Mouse (Mus musculus) midbrain, embryonic 16.5 days (tissue): Measurements from ENCODE around the gene Spcs1. TPM values are rescaled to one million over a fixed set of nuclear protein-coding genes. Genes with fewer than 3 reads are reported as not detected.

Experiments
- ATAC-seq: fragments of 200-750 bp; cut with Nextera tagmentation; 2 replicates; pipeline ENCODE4 v1.8.0; 2017; ENCODE audit warnings: moderate TSS enrichment
- H3K27ac ChIP-seq: fragments of 300-500 bp; sonication (generic); 2 replicates; pipeline ENCODE4 v1.5.1; 2014; ENCODE audit warnings: mild to moderate bottlenecking, low read length, mixed read lengths
- H3K27me3 ChIP-seq: fragments of 300-500 bp; sonication (generic); 2 replicates; pipeline ENCODE4 v1.6.1; 2014; ENCODE audit warnings: low read depth, low read length, mixed read lengths; ENCODE audit not compliant: control insufficient read depth, insufficient read depth
- H3K36me3 ChIP-seq: fragments of 300-500 bp; sonication (generic); 2 replicates; pipeline ENCODE4 v1.6.1; 2014; ENCODE audit warnings: mild to moderate bottlenecking, low read length, moderate library complexity, mixed read lengths; ENCODE audit not compliant: control insufficient read depth, insufficient read depth
- H3K4me1 ChIP-seq: fragments of 300-500 bp; sonication (generic); 2 replicates; pipeline ENCODE4 v1.6.1; 2014; ENCODE audit warnings: mild to moderate bottlenecking, low read length, mixed read lengths; ENCODE audit not compliant: control insufficient read depth, insufficient read depth
- H3K4me2 ChIP-seq: fragments of 300-500 bp; sonication (generic); 2 replicates; pipeline ENCODE4 v1.6.1; 2014; ENCODE audit warnings: mild to moderate bottlenecking, low read length, mixed read lengths
- H3K4me3 ChIP-seq: fragments of 300-500 bp; sonication (generic); 2 replicates; pipeline ENCODE4 v1.5.1; 2014; ENCODE audit warnings: low read depth, mild to moderate bottlenecking, low read length, moderate library complexity, mixed read lengths
- H3K9ac ChIP-seq: fragments of 300-500 bp; sonication (generic); 2 replicates; pipeline ENCODE4 v1.6.1; 2014; ENCODE audit warnings: low read depth, low read length, mixed read lengths
- H3K9me3 ChIP-seq: fragments of 300-500 bp; sonication (generic); replicated peaks from 2 replicates; pipeline ENCODE4 v1.6.1; 2014; ENCODE audit warnings: mild to moderate bottlenecking, low read length, mixed read lengths; ENCODE audit not compliant: control insufficient read depth, poor library complexity, severe bottlenecking
- WGBS: fragments of 180-500 bp; shearing (Covaris S2); extraction: QIAGEN DNeasy Blood & Tissue Kit; methylation state at CpG from one replicate; pipeline ENCODE4 v1.1.7; 2014; 5-methylcytosine and 5-hydroxymethylcytosine counted together
- polyA plus RNA-seq: library from polyadenylated mRNA; unstranded; fragments of >200 nt; fragmentation: Nextera tagmentation; extraction: Ambion mirVana; gene quantifications from 2 replicates; pipeline ENCODE4 v1.2.1, GENCODE M21; 2015

The Spcs1 gene
- polyA plus RNA-seq = 329 and 337 TPM in 2 replicates

DNA sequence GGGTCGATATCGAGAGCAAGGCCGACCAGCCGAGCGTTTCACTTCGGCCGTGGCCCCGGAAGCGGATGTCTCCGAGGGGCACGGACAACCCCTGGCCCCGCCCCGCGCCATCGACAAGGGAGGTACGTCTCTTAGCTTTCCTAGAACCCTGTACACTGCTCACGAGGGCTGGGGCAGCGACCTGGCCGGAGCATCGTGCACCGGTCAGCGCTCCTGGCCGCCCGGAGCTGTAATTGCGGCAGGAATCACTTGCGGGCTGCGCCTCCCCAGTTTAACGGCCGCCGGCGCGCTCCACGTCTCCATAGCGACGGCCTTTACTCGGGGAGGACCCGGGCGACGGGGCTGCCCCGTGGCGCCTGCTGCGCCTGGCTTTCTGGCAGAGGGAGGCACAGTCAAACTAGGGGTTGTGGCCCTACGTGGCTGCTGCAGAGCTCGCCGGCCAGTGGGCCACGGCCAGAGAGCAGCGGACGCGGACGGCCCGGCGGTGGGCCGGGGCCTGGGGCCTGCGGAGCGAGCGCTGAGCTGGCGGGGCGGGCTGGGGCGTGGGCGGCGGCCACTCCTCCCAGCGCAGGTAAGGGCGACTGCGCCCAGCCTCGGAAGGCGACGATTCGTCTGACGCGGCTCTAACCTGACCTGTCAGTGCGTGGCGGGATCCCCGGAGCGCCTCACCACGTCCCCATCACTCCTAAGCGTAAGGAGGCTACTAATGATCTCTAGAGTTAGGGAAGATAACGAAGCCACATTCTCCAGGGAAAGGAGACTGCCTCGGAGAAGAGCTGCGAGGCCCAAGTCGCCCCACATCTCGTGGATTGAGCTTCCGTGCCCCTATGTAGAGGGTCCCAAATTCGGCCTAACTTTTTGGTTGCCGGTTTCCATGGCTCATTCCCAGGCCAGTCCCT, at the start of gene Spcs1, which contains the start of gene Glt8d1:
TSS of gene Spcs1 (minus strand) at position 366 of the 899 bp plus-strand sequence.
TSS of gene Glt8d1 (plus strand) at position 94 of the 899 bp plus-strand sequence.
- Histone ChIP-seq H3K27ac (peak within 1 kb of the TSS; percentile 96), H3K9ac (peak within 1 kb of the TSS; percentile 96), H3K4me3 (peak within 1 kb of the TSS; percentile 93), H3K36me3 (no peaks in the 10 kb centered on the region; the same call in 1 of the 2 replicates), H3K4me2 (peak within 1 kb of the TSS; percentile 84), H3K9me3 (no peaks in the 10 kb centered on the region), H3K27me3 (no peaks in the 10 kb centered on the region), H3K4me1 (peaks cover 18% of the 10 kb centered on the region)
- under 1% methylated on average over 83 of the region's 84 CpGs for WGBS
- peak; percentile 96 for ATAC-seq

DNA sequence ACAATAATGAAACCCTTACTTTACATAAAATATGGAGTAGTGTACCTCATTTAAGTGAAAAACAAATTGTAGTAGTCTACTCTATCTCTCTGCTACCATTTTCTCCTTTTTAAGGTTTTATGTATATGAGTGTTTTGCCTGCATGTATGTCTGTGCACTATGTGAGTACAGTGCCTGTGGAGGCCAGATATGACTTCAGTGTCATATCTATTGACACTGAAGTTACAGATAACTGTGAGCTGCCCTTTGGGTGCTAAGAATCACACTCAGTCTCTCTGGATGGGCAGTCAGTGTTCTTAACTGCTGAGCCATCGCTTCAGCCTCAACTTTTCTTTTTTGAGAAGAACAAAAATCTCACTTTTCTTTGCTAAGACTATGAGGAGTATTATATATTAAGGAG, 44.3 kb upstream of the Spcs1 start:
- no peak for ATAC-seq
- H3K4me2 ChIP-seq = no peak overlapping the region
- H3K36me3 ChIP-seq = peaks cover 31% of the 10 kb centered on the region
- 100% methylated on average over 1 of the region's 1 CpGs for WGBS
- H3K4me1 ChIP-seq = no peaks in the 10 kb centered on the region
- no peak overlapping the region for H3K27ac ChIP-seq
- no peak overlapping the region for H3K9ac ChIP-seq
- H3K4me3 ChIP-seq = no peak overlapping the region
- H3K27me3 ChIP-seq = no peaks in the 10 kb centered on the region
- no peaks in the 10 kb centered on the region for H3K9me3 ChIP-seq

DNA sequence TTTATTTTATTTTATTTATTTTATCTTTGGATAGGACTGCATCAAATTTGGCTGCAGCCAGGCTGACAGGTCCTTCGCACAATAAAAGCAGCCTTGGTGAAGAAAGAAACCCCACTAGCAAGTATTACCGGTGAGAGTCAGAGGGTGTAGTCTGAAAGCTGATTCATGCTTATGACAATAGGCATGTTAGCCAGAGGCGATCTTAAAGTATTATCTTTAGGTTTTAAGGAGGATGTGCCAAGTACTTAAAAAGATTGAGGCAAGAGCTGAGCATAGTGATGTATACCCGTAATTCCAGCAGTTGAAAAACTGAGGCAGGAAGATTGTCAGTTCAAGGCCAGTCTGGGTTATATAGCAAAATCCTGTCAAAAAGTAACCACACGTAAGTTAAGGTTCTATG, 43.8 kb upstream of the Spcs1 start:
- H3K36me3 ChIP-seq = peaks cover 25% of the 10 kb centered on the region

DNA sequence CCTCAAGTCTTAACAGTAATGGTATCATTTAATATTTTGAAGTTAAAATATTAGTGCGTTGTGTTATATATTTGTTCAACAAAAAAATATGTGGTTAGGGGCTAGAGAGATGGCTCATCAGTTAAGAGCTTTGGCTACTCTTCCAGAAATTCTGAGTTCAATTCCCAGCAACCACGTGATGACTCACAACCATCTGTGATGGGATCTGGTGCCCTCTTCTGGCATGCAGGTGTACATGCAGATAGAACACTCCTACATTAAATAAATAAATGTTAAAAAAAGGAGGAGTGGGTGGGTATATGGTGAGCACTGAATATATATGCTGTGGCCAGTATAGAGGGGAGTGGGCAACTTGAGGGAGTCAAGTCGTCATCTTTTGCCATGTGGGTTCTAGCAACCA, 24.3 kb upstream of the Spcs1 start:
- Histone ChIP-seq H3K4me1 (peaks cover 6% of the 10 kb centered on the region; the same call in 1 of the 2 replicates), H3K27me3 (no peaks in the 10 kb centered on the region), H3K9me3 (no peaks in the 10 kb centered on the region), H3K4me2 (no peak overlapping the region), H3K36me3 (peaks cover 27% of the 10 kb centered on the region), H3K27ac (no peak overlapping the region), H3K4me3 (no peak overlapping the region), H3K9ac (no peak overlapping the region)
- no peak for ATAC-seq
- 77% methylated on average over 3 of the region's 3 CpGs for WGBS

More for the DNA sequence above, 43.8 kb upstream of the Spcs1 start:
- Histone ChIP-seq H3K4me3 (no peak overlapping the region), H3K9ac (no peak overlapping the region), H3K4me1 (no peaks in the 10 kb centered on the region), H3K27ac (no peak overlapping the region), H3K4me2 (no peak overlapping the region), H3K27me3 (no peaks in the 10 kb centered on the region), H3K9me3 (no peaks in the 10 kb centered on the region)
- 93% methylated on average over 5 of the region's 5 CpGs for WGBS
- ATAC-seq = no peak

DNA sequence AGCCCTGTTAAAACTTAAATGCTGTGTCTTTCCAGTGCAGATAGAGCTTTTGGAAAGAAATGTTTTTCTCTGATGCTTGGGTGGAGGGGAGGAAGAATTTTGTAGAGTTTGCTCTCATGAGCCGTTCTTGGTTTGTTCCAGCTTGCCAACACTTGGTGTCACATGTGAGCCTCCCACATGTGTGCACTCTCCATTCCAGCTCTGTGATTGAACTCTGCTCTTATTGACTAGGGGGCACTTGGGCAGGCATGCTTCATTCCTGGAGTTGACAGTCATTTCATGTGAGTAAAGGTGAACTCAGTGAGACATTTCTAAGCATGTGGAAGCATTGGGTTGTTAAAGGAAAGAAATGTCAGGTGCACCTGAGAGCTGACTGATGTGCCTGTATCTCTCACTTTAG, 21.1 kb upstream of the Spcs1 start:
- WGBS = 38% methylated on average over 1 of the region's 1 CpGs
- H3K27ac ChIP-seq = no peak overlapping the region
- peaks cover 18% of the 10 kb centered on the region for H3K36me3 ChIP-seq
- no peak overlapping the region for H3K9ac ChIP-seq
- ATAC-seq = no peak
- no peaks in the 10 kb centered on the region for H3K9me3 ChIP-seq
- no peaks in the 10 kb centered on the region for H3K27me3 ChIP-seq
- H3K4me1 ChIP-seq = peaks cover 23% of the 10 kb centered on the region
- H3K4me3 ChIP-seq = no peak overlapping the region
- no peak overlapping the region for H3K4me2 ChIP-seq

DNA sequence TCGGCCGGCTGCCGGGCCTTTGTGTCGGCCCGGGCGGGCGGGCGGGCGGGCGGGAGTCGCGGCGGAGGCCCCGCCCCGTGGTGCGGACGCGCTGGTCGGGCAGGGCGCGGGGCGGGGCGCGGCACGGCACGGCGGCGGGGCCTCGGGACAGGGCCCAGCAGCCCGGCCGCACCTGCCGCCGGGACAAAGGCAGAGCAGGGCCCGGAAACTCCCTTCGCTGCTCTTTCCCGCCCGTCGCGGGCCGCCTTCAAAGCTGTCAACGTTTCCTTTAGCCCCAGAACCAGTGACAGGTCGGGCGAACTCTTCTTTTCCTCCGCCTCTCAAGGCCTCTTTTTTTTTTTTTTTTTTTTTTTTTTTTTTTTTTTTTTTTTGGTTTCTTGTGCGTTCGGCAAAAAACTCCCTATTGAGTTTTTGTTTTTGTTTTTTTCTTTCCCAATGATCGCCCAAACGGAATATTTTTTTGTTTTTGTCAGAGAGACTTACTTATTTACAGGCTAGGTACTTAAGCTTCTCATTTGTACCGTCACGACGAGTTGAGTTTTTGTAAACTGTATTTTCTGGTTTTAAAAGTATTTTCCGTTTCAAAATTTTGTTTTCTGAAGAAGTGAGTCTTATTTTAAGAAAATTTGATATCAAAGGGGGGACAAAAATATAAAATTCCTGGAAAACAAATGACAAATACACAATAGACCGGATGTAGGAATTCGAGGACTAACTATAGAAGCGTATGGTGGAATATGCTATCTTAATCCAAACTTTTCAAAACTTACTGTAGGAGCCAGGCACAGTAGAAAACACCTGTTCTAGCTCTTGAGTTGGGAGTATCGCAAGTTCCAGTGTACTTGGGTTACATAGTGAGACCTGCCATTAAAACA, 18.1 kb upstream of the Spcs1 start:
- no peaks in the 10 kb centered on the region for H3K9me3 ChIP-seq
- H3K4me3 ChIP-seq = peak overlapping the region; percentile 84
- peak overlapping the region; percentile 58 for H3K4me2 ChIP-seq
- no peaks in the 10 kb centered on the region for H3K27me3 ChIP-seq
- peak; percentile 92 for ATAC-seq
- peaks cover 29% of the 10 kb centered on the region for H3K4me1 ChIP-seq
- H3K27ac ChIP-seq = peak overlapping the region; percentile 98
- peaks cover 15% of the 10 kb centered on the region for H3K36me3 ChIP-seq
- 6% methylated on average over 29 of the region's 56 CpGs for WGBS
- peak overlapping the region; percentile 85 for H3K9ac ChIP-seq

DNA sequence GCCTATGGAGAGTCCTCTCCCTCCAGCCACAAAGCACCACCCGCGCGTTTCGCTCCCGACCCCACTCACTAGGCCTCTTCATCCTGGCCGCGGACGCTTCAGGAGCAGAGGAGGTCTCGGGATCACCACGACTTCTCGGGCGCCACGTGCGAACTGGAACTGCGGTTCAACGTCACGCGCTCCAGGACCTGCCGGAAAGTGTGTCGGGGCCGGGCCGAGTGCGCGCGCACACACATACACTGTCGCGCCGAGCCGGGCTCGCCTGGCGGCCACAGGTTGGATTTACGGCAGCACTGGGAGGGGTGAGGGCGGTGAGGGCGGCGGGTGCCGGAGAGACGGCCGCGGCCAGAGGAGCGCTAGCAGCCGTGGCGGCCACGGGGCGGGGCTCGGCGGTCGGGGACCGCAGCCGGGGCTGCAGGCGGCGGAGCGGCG, 17.4 kb upstream of the Spcs1 start, which contains the start of the genes Pbrm1 and Gnl3:
TSS of gene Pbrm1 (plus strand) at position 279 of the 432 bp plus-strand sequence.
TSS of gene Gnl3 (minus strand) at position 293 of the 432 bp plus-strand sequence.
- H3K36me3 ChIP-seq = peaks cover 15% of the 10 kb centered on the region
- under 1% methylated on average over 42 of the region's 53 CpGs for WGBS

DNA sequence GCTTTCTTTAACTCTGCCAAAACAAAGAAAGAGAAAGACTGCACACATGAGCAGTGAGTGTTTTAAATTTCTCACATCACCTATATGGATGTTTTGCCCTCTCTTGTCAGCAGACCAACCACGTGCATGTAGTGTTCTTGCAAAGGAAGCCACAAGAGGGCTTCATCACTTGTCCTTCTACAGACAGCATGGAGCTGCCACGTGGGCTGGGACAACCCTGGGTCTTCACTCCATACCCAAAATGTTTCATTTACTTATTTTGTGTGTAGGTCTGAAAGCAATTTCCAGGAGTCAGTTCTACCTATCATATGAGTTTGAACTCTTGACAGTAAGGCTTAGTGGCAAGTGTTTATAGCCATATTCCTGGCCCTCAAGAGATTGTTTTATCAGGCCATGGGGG, 16.4 kb upstream of the Spcs1 start:
- Histone ChIP-seq H3K27ac (no peak overlapping the region), H3K9ac (peak overlapping the region; percentile 85; the same call in 1 of the 2 replicates), H3K4me2 (peak overlapping the region; percentile 70), H3K27me3 (no peaks in the 10 kb centered on the region), H3K4me1 (peaks cover 29% of the 10 kb centered on the region), H3K36me3 (peaks cover 20% of the 10 kb centered on the region), H3K4me3 (peak overlapping the region; percentile 84), H3K9me3 (no peaks in the 10 kb centered on the region)
- ATAC-seq = no peak
- 0% methylated on average over 2 of the region's 2 CpGs for WGBS

More for the DNA sequence above, 17.4 kb upstream of the Spcs1 start, which contains the start of the genes Pbrm1 and Gnl3:
- Histone ChIP-seq H3K4me3 (peak within 1 kb of the TSS; percentile 84), H3K4me1 (peaks cover 29% of the 10 kb centered on the region), H3K27ac (peak within 1 kb of the TSS; percentile 98), H3K4me2 (peak within 1 kb of the TSS; percentile 70), H3K9ac (peak within 1 kb of the TSS; percentile 85), H3K27me3 (no peaks in the 10 kb centered on the region), H3K9me3 (no peaks in the 10 kb centered on the region)
- peak; percentile 95 for ATAC-seq
